Mouse (Mus musculus): ENCODE data around the gene Cd200r2. TPM values are rescaled to one million over a fixed set of nuclear protein-coding genes. Genes with fewer than 3 reads are reported as not detected.

The Cd200r2 gene
- not detected in 2 replicates for polyA plus RNA-seq (2012; ENCODE audit: low replicate concordance)

DNA sequence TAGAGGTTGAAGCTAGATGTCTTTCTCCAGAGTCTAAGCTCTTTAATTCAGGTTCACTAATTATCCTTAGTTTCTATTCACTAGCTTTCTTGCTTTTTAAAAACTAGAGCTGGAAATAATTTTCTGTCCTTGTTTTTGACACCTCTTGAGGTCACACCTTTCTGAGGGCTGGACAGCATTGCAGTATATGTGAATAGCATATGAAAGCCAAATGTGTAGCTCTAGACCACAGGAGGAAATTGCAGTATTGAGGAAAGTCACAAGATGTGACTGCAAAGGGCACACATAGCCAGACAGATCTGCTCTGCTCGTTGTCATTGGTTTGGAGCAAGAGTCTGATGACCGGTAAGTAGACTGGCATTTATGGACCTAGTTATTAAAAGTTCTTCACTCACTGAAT is at the start of gene Cd200r2:
Cd200r2 (plus strand) TSS at position 301 of the 400 bp plus-strand sequence.

DNA sequence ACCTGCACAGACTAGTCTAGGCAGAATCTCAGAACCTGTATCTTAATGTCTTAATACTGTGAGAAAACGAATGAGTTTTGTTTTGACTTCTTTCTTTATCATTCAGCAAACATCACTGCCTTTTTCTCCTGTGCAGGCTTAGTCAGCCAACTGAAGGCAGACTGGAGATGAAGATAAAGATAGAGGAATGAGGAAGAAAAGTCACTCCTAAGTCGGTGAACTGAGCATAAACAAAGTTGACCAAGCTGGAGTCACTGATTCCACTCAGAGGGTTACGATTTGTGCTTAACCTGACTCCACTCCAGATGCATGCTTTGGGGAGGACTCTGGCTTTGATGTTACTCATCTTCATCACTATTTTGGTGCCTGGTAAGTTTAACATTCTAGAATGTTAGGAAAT is 76.6 kb downstream of the Cd200r2 start, which contains the start of gene Cd200r3:
Cd200r3 (plus strand) TSS at position 211 of the 400 bp plus-strand sequence.

Other genes with a start within 250 kb of the Cd200r2 start
- gene Nepro, start 142.8 kb upstream of the Cd200r2 start, polyA plus RNA-seq (2012; ENCODE audit: low replicate concordance) = 4.6 and 6.3 TPM in 2 replicates
- 48.2 and 65.1 TPM in 2 replicates for gene Gtpbp8, start 120.7 kb upstream of the Cd200r2 start, polyA plus RNA-seq (2012; ENCODE audit: low replicate concordance)
- 0.80 and 1.1 TPM in 2 replicates for gene Cd200r1, start 101.4 kb upstream of the Cd200r2 start, polyA plus RNA-seq (2012; ENCODE audit: low replicate concordance)
- not detected in 2 replicates for gene Cd200r4, start 55.4 kb upstream of the Cd200r2 start, polyA plus RNA-seq (2012; ENCODE audit: low replicate concordance)
- 0.27 TPM in 1 of 2 replicates, not detected in the other for gene Cd200r3, start 76.6 kb downstream of the Cd200r2 start, polyA plus RNA-seq (2012; ENCODE audit: low replicate concordance)
- gene Ccdc80, start 226.3 kb downstream of the Cd200r2 start, polyA plus RNA-seq (2012; ENCODE audit: low replicate concordance) = 0.84 and 2.3 TPM in 2 replicates

All from leukemia stem cell, adult 10-12 weeks (primary cell).